Mouse (Mus musculus) lung, postnatal 10 days (tissue): ENCODE measurements at regions not wholly inside any gene's neighbourhood (a gene's known extent, or its start where the extent isn't known, plus 50 kb on each side); places are given as distances from the start of the nearest gene placed in this dataset.
"Not testable (repeated sequence)": the region's sequence is repeated elsewhere in the genome, so short reads cannot be mapped to it uniquely, and the experiment has no call there.

Experiments used
- DNase-seq: peaks from one replicate; pipeline ENCODE4 v3.0.0; 2021

DNA sequence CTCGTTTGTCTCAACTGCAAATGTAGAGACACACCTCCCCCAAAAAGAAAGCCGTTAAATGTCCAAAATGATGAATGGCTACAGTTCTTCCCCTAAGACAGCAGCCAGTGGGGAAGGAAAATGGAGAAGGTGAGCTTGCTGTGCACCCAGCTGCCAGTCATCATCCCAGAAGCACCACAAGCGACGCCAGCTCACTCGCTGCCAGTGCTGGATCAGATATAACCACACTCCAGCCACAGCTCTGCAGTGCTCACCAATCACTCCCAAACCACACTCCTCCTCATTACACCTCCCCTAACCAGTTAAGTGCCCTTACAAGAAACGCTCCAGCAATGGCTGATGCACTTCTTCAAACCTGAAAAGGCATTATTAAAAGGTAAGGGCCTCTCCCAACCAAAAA is 114.4 kb downstream of the Sox4 start:
- no peak for DNase-seq

DNA sequence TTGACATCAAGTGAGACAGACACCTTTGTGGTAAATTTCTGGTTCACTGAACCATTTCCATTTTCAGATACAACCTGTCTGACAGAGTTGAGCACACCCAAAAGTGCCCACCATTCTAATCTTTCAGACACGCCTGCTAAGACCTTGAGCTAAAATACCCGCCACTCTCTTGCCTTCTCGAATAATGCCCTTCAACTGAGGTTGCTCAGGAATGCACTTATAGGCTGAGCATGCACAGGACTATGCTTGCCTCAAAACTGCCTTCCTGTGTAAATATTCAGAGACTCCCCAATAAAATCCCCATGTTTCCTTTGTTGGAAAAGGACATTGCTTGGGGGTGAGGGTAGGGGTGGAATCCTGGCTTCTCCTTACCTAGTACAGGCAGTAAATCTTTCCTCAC is 115.3 kb downstream of the Sox4 start:
- no peak for DNase-seq

DNA sequence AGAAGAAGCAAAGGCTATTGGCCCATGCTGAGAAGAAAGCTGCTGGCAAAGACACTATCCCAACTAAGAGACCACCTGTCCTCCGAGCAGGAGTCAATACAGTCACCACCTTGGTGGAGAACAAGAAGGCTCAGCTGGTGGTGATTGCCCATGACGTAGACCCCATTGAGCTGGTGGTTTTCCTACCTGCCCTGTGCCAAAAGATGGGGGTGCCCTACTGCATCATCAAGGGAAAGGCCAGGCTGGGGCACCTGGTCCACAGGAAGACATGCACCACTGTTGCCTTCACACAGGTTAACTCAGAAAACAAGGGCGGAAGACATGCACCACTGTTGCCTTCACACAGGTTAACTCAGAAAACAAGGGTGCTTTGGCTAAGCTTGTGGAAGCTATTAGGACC is 116.3 kb downstream of the Sox4 start:
- not testable (repeated sequence) for DNase-seq

DNA sequence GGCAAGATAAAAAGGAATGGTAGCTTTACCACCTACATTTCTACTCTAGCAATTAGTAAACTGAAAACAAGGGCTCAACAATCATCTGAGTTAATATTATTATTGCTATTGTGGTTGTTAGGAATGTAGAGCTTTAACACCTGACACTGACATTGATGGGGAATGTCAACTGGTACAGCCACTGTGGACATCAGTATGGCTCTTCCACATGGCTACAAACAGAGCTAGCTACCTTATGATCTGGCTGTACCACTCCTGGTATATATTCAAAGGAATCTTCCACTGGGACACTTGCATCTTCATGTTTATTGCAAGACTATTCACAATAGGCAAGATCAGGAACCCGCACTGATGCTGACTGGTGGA is 119.8 kb downstream of the Sox4 start:
- DNase-seq: no peak

DNA sequence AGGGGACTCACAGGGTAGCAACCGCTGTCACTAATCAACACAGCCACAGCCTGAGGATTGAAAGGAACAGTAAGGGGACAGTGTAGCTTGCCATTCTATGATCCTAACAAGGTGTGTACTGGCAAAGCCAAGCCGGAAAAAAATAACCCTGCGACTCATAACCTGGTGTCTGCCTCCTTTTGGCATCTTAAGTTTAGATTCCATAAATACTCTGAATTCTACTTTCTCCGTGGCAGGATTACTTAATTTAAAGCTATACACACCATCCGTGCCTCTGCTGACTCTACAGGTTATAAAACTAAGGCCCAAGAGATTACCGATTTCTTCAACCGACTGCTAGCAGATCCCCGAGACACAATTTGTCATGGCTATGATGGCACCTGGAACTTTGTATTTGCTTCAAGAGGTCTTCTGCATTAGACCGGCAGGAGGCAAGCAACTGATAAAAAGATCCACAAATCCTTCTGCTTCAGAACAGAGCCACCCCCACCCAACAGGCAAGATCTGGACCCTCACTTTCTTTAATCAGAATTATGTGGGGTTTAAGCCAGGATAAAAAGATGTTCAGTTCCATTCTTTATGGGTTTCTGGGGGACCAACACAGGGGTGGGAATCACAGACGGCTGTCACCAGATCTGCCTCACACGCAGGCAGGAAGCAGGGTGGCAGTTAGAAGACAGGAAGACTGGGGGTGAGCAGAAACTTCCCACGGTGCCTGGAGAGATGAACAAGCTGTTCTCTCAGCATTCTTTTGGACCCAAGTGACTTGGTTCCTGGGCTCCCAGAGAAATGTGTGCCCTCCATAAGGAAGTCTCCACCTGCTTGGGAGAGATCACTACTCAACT is 120.4 kb downstream of the Sox4 start:
- peak; percentile 68 for DNase-seq

DNA sequence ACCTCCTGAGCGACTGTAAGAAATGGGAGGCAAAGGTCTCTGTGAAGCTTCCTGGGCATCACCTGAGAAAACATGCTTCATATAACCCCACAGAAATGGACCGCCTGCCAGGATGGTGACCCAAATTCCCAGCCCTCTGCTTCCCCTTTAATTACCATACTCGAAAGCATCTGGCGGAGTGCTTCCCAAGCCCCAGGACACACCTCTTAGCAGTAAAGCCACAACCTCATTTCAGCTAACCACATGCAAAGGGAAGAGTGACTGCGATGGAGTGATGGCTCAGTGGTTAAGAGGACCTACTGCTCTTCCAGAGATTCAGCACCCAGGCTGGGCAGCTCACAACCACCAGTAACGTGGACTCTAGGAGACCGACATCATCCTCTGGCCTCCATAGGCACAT is 127.2 kb downstream of the Sox4 start:
- no peak for DNase-seq

DNA sequence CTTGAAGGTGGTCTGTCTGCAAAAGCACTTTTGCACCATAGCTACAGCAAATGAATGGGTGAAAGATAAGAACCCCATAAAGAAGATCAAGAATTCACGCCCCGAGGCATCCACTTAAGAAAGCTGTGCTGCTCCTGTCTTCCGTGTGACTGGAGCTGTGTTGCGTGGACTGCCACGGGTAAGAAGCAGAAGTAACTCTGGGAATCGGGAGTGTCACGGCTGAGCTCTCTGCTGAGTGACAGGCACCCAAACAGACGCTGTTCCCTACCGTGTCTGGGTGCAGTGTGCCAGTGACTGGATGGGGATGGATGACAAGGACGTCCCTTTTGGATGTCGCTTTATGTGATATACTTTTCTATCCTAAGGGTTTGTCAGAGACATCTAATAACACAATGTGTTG is 129.5 kb downstream of the Sox4 start:
- no peak for DNase-seq

DNA sequence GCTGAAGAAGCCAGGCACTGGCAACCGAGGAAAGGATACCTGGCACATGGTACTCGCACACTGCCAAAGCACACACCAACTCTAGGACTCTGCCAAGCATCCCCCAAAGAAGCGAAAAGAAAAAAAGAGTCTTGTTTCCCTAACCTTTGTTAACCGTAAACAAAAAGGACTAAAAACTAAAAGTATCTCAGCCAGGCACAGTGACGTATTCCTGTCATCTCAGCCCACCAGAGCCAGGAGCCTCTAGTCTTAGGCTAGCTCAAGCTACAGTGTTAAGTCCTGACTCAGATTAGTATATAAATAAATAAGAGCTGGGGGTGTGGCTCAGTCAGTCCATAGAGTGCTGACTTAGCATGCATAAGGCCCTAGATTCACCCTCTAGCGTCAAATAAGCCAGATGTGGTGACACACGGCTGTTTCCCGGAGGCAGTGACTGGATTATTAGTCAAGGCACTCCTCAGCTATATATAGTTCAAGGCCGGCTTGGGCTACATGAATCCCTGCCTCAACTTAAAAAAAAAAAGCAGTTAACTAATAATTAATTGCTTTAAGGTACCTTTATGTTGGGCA is 130.1 kb downstream of the Sox4 start:
- no peak for DNase-seq

DNA sequence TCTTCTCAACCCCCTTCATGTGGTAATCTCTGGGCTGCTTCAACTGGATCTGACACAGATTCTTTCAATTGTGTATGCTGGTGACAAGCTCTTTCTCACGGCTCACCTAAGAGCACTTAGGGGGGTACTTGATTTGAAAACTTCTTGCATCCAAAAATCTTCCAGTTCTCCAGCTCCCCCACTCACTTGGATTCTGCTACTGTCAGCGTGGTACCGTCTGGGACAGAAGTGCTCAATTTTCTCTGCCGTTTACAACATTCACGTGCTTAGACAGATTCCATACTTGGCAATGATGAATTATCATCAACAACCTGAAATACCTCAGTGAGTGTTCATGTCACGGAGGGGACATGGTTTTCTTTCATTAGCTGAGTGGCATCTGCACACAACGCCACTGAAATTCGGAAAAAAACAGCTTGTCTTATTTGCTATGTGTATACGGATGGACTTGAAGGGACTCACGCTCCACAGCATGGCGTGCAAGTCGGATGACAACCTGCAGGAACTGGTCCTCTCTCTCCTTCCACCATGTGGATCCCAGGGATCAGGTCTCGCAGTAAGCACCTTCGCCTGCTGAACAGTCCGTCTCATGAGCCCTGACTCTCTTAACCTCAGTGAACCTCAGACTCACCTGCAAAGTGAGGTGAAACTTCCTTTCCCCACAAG is 132.5 kb downstream of the Sox4 start:
- no peak for DNase-seq

DNA sequence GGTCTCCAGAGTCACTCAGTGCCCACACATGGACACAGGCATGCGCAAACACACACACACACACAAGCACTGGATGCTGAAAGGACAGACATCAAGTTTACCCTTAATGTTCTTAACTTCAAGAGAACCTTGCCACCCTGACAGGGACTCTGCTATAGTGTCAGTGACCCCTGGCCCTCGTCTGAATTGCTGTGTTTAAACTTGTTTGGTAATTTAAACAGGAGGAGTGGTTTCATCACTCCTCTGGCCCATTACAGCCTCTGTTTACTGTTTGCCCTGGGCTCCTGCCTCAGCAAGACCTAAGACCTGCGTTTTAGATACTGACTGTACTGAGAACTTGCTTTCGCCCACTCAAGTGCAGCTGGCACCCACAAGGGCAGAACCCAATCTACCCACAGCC is 139.4 kb downstream of the Sox4 start:
- no peak for DNase-seq

DNA sequence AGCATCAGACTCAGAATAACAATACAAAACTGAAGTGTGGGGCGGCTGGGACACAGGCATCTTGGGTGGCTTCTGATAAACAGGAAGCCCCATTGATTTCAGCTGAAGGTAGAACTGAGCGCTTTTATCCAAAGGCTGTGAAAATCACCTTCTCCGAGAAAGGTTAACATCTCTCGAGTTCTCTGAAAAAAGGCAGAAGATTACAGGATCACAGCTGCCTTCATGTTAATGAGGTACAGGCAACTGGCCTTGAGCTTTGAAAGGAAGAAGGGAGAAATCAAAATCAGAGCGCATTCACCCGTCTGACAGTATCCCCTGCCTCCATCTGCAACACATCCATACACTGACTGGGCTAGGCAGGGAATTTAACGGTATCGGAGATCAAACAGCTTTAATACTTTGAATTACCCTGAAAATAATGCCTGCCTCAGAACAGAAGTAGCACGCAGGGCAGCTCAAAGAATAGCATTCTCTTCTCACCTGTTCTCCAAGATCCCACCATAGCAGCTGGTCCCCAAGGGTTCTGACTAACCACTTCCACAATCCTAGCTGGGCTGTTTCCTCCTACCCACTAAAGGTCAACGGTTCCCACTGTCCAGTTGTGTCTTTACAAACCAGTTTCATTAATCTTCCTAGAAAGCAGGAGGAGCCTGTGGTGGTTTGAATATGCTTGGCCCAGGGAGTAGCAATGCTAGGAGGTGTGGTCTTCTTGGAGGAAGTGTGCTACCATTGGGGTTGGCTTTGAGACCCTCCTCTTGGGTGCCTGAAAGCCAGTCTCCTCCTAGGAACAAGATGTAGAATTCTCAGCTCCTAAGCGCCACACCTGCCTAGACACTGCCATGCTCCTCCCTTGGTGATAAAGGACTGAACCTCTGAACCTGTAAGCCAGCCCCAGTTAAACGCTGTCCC is 141.6 kb downstream of the Sox4 start:
- no peak for DNase-seq

DNA sequence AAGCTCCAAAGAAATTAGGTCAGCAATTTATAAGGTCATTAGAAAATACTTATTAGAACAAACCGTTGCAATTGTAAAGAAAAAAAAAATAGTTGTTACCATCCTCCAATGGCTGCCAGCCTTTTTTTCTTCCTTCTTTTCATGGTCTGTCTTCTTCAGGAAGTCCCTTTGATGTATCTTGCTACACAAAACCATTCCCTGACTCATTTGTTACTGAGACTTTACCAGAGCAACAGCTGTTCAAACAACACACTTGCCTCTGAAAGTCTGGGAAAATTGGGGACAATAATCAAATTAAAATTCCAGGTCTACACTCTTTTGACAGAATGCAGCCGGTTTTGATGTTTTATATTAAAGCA is 142.5 kb downstream of the Sox4 start:
- no peak for DNase-seq

DNA sequence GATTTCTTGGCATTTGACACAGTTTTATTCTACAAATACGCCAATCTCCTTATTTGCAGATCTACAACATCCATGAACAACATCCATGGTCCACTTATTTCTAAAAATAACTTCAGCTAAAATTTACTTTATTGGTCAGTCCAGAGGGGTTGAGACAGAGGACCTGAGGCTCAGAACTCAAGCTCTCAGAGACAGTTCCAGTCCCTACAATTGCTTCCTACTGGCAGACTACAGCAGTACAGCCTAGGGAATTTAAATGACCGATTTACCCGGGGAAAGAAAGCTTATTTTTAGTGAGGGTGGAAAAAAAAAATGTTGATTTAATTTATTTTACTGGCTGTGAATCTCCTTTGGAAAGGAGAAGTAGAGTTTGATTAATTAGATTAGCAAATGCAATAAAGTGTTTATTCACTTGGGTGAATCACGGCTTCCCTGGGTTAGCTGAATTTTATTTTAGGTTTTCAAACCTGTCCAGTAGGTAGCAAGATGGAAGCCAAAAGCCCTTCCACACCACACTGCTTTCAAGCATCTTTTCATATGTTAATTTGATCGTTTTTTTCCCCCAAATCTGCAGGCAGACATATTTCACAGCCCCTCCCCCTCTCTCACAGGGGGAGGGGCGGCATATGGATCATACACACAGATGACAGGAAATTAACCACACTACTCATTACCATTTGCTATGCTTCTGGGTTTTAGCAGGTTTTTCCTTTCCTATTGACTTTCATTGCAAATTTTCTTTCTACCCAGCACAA is 143.0 kb downstream of the Sox4 start:
- DNase-seq: no peak

DNA sequence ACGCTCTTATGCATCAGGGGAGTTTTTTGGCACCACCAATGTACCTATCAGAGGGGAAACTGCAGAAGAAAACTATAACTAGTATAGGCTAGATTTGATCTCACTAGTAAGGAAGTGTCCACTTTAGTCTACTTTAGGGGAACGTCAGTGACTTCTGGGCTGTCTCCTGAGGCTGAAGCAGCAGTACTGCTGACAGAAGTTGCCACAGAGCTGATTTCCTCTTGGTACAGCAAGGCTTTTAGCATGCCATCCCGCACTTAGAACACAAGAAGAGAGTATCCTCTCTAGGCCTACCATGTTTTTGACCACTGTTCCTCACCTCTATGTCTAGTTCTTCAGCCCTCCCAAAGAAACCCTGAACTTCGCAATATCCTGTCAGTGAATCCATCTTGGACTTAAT is 148.2 kb downstream of the Sox4 start:
- no peak for DNase-seq

DNA sequence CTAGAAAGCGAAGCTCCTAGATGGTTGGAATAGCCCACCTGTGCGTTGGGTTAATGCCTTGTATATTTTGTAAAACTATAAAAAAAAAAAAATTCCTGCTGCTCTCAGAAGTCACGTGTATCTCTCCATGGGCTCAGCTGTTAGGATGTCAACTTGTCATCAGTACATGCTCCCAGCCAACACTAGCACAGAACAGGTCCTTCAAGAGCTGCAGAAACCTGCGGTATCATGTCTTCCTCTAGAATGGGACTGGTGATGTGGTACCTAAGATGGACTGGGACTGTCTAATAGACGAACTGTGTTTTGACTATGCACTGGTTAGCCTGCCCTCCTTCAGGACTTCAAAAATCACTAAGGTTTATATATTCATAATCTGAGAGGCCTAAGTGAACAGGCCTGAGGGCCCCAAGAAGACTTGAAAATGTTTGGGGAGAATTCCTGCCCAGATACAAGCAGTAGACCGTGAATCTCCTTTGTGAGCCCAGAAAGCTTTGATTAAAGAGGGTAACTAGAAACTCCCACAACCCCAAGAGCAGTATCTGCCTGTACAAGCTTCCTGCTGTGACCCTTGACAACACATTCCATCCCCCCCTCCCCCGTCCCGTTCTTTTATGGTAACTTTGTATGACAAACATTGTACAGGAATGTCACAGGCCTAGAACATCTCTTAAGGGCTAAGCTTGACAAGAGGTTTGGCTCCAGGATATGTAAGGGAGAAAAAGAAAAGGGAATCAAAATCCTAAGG is 152.1 kb downstream of the Sox4 start:
- no peak for DNase-seq

DNA sequence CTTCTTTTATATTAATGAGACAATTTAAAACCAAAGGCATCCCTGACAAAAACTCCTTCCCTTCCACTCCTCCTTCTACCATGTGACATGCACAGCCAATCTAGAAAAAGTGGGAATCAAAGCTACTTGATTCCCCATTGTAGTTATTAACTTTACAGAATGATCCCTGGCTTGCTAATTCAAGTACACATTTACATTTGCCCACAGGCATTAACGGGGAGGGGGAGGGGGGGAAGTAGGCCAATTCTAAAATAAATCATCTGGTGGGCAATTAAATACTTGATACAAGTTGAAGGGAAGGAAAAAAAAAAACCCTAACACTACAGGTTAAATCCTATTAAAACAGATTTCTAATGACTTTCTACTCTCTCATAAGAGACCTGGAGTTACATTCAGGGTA is 152.8 kb downstream of the Sox4 start:
- DNase-seq: no peak

DNA sequence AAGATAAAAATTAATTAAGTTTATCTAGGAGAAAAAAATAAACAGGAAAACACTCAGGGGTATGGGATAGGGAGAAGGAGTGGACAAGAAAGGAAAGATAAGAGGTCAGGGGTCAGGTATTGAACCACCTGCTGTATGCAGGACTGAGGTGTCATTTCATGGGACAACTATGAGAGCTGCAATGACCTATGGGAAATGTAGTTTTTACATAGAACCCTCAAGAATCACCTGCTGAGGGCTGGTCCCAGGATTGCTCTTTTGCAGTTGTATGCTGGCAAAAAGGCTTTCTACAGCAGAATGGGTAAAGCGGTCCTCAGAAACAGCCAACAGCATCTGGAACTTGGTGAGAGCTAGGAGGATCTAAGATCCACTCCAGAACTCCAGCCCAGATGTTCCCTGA is 154.0 kb downstream of the Sox4 start:
- peak; percentile 25 for DNase-seq

DNA sequence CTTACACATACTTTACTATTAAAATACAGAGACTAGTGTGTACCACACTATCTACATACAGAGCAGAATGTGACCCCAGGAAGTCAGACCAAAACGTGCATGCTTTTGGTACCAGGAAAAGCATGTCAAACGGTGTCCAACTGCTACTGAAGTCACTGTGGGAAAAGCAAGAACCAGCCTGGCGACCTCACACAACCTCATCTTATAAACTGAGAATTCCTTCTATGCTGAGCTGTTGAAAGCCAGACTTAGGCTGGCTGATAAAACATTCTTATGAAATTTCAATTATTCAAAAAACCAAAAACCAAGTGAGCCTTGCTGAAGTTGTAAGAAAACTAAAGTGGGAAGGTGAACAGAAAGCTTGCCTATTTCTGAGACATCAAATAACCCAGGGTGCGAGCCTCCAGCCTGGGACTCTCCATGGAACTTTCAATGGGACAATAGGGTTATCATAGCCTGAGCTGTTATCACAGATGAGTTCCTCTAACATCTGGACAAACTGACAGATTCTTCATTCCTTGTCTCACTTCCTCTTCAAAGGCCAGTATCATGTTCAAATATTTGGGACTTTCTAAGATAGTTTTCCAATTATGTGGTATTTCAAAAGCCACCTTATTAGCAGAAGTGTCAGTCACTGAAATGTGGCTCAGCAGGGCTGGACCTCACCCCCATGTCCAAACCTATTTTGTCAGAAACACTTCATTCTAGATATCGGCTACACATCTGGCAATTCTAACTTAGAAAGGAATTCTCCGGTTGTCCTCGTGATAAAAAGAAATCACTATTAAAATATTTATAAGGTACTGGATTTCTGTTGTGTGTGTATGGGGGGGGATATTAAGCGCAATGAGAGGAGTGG is 155.7 kb downstream of the Sox4 start:
- DNase-seq: peak; percentile 42

DNA sequence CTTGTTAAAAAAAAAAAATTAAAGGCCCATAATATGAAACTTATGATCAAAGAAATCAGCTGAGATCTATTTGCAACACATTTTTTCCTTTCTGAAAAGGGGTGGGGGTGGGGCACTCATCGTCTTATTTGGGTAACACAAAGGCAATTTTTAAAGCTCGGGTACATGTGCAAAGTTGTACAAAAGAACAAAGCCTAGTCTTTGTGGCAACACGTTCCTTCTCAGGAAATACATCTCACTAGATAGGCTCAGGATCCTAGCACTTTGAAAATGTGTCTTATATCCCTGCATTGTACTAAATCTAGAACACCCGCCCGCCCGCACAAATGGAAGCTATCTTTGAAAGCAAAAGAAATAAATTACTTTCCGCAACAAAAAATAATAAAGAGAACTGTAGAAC is 158.2 kb downstream of the Sox4 start:
- no peak for DNase-seq

DNA sequence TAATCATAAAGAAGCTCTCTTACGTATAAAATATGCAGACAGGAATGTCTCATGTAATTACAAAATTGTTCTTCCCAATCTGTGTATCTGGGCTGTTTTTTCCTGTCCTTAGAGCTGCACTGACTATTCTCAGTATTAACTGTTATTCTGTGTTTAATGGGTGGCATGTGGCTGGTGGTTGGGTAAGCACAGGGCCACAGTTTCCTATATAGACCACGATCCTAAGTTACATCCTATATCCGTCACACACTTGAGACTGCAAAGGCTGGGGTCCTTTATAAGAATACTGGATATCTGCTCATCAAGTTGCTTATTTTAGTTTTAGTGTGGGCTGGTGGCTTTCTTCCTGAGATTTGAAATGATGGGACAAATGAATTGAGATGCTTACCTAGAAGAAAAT is 159.0 kb downstream of the Sox4 start:
- no peak for DNase-seq
